Mouse (Mus musculus) forebrain, embryonic 15.5 days (tissue): ENCODE results near the gene Rps7. TPM values are rescaled to one million over a fixed set of nuclear protein-coding genes. Genes with fewer than 3 reads are reported as not detected.

Experiments
- microRNA-seq: library from miRNA; unstranded; fragments of <30 nt; microRNA quantifications from one replicate; pipeline ENCODE4, GENCODE M21; 2016
- polyA plus RNA-seq: library from polyadenylated mRNA; unstranded; fragments of >200 nt; fragmentation: Nextera tagmentation; extraction: Ambion mirVana; gene quantifications from 2 replicates; pipeline ENCODE4 v1.2.1, GENCODE M21; 2015

The Rps7 gene
- polyA plus RNA-seq, 1 experiment from 2014 or later: 531 TPM

Small RNA genes within 50 kb of the gene (microRNA-seq; reads per million reads assigned to microRNA genes)
- gene Mir6937: not detected

Other genes with a start within 250 kb of the Rps7 start
- gene Dcdc2c, start 83.6 kb downstream of the Rps7 start, polyA plus RNA-seq: 0.15 TPM in 1 of 2 replicates, not detected in the other
- gene Allc, start 53.4 kb downstream of the Rps7 start, polyA plus RNA-seq: 0.11 TPM in 1 of 2 replicates, not detected in the other
- gene Colec11, start 12.6 kb downstream of the Rps7 start, polyA plus RNA-seq: 0.52 and 0.73 TPM in 2 replicates
- 29.8 and 31.0 TPM in 2 replicates for gene Rnaseh1, start 13.6 kb upstream of the Rps7 start, polyA plus RNA-seq
- 39.8 and 41.7 TPM in 2 replicates for gene Adi1, start 39.3 kb upstream of the Rps7 start, polyA plus RNA-seq
- 43.7 and 45.0 TPM in 2 replicates for gene Trappc12, start 114.5 kb upstream of the Rps7 start, polyA plus RNA-seq
- 75.2 and 76.8 TPM in 2 replicates for gene Eipr1, start 115.8 kb upstream of the Rps7 start, polyA plus RNA-seq